ENCODE assay signal across 9 mouse cellular contexts in genomic region chr8:118274688-118275087, GRCm38 (mm10). TPM values are rescaled to one million over a fixed set of nuclear protein-coding genes. Genes with fewer than 3 reads are reported as not detected.
A peak's percentile ranks its signal among the peaks of the same experiment; 100 is the strongest.
DNase-seq lines count a peak whose midpoint lies in the region; ATAC-seq lines count a peak whose summit lies in the region.
"Had no signal": no experiment of that assay in that cellular context is flagged by ENCODE, and none has a peak within 500 bp of the region (broad histone marks: within the 10 kb centered on the region; RNA-seq: fewer than 3 reads in every experiment).

No protein-coding gene starts in this region.

- DNase-seq in heart, adult 9 months (ENCODE audit: low spot score in 2 of 2) = peak; percentile 17 to 53
- DNase-seq in heart, postnatal 25 days (ENCODE audit: low spot score) = no peak
- peak; percentile 88 for DNase-seq in adrenal gland, postnatal 10 days
- peak; percentile 87 for DNase-seq in embryo, embryonic 10.5 days (ENCODE audit: low spot score)
- DNase-seq in heart, postnatal 36 days = peak; percentile 67 to 80
- peak; percentile 52 for DNase-seq in left cerebral cortex, adult 11 months (ENCODE audit: low spot score)
- peak; percentile 64 for DNase-seq in thymus, postnatal 4 days

- no peak overlapping the region for H3K27ac ChIP-seq in midbrain, embryonic 13.5 days
- H3K27ac ChIP-seq: liver, embryonic 15.5 days had no signal

- intact Hi-C loops in heart, postnatal 25 days (cut with DNase I) = no loop called here
- intact Hi-C loops in heart, postnatal 36 days (cut with DNase I) = loop anchor here (5.0 kb wide), 1 partner anchor 342 kb away; no protein-coding TSS in a partner anchor

- H3K4me2 ChIP-seq in midbrain, embryonic 13.5 days (replicated peaks) = 0 out of 2 replicates have a peak overlapping the region, but pooled peaks have one; percentile 7
- H3K4me2 ChIP-seq: liver, embryonic 15.5 days had no signal

- no peak overlapping the region for H3K4me3 ChIP-seq in midbrain, embryonic 13.5 days (replicated peaks)
- H3K4me3 ChIP-seq: liver, embryonic 15.5 days had no signal

- peaks cover 5% of the 10 kb centered on the region; the same call in 1 of the 2 replicates for H3K27me3 ChIP-seq in midbrain, embryonic 13.5 days
- H3K27me3 ChIP-seq: liver, embryonic 15.5 days had no signal

- no peaks in the 10 kb centered on the region for H3K9me3 ChIP-seq in midbrain, embryonic 13.5 days
- H3K9me3 ChIP-seq: liver, embryonic 15.5 days had no signal

- H3K9ac ChIP-seq in midbrain, embryonic 13.5 days (replicated peaks) = no peak overlapping the region
- H3K9ac ChIP-seq: liver, embryonic 15.5 days had no signal

- no peaks in the 10 kb centered on the region for H3K36me3 ChIP-seq in midbrain, embryonic 13.5 days
- H3K36me3 ChIP-seq: liver, embryonic 15.5 days had no signal

- ATAC-seq in midbrain, embryonic 13.5 days = no peak

- peaks cover 33% of the 10 kb centered on the region for H3K4me1 ChIP-seq in midbrain, embryonic 13.5 days (replicated peaks)
- H3K4me1 ChIP-seq: liver, embryonic 15.5 days had no signal

- 16% methylated on average over 4 of the region's 4 CpGs for WGBS in midbrain, embryonic 13.5 days

RNA-seq across cellular contexts. Expression of gene Cdh13, which starts 8.8 kb away (rescaled TPM):
- total RNA-seq in heart, postnatal 25 days (2021) = 100 to 1,000 TPM; 147 to 186 TPM
- 10 to 100 TPM; 25.9 to 31.2 TPM for total RNA-seq in adrenal gland, postnatal 10 days (2021)
- 100 to 1,000 TPM; 182 to 204 TPM for total RNA-seq in heart, postnatal 36 days (2021)
- polyA plus RNA-seq in midbrain, embryonic 13.5 days (2015; fragmentation: Nextera tagmentation; extraction: Ambion mirVana) = 45.1 and 56.3 TPM in 2 replicates

Comparison
In these comparisons a context has a peak if more than half of its experiments do, and no peak if none do; other contexts are left out.
1. RNA of gene Cdh13, which starts 8.8 kb away (total RNA-seq): 182 to 204 TPM in heart, postnatal 36 days and 147 to 186 TPM in heart, postnatal 25 days; 25.9 to 31.2 TPM in adrenal gland, postnatal 10 days; every median in the first group is over 4 times any median in the second.